Mouse (Mus musculus) midbrain, postnatal 0 days (tissue): ENCODE data around the gene Atp6v0a1. TPM values are rescaled to one million over a fixed set of nuclear protein-coding genes. Genes with fewer than 3 reads are reported as not detected.

Experiments used
- ATAC-seq: fragments of 200-750 bp; cut with Nextera tagmentation; 2 replicates; pipeline ENCODE4 v1.8.0; 2017; ENCODE audit warnings: moderate number of reproducible peaks, mild to moderate bottlenecking, moderate TSS enrichment, moderate library complexity; ENCODE audit not compliant: low FRiP score
- DNase-seq: peaks from one replicate; pipeline ENCODE4 v3.0.0-alpha.2; 2015; ENCODE audit warnings: low spot score
- H3K27ac ChIP-seq: fragments of 300-500 bp; sonication (generic); 2 replicates; pipeline ENCODE4 v1.5.1; 2014; ENCODE audit warnings: low read depth, mild to moderate bottlenecking, low read length, mixed read lengths
- H3K27me3 ChIP-seq: fragments of 300-500 bp; sonication (generic); 2 replicates; pipeline ENCODE4 v1.6.1; 2014; ENCODE audit warnings: low read length, control low read depth, mixed read lengths; ENCODE audit not compliant: insufficient read depth
- H3K36me3 ChIP-seq: fragments of 300-500 bp; sonication (generic); 2 replicates; pipeline ENCODE4 v1.6.1; 2014; ENCODE audit warnings: low read length, control low read depth, mixed read lengths; ENCODE audit not compliant: insufficient read depth
- H3K4me1 ChIP-seq: fragments of 300-500 bp; sonication (generic); 2 replicates; pipeline ENCODE4 v1.6.1; 2014; ENCODE audit warnings: mild to moderate bottlenecking, control low read depth, antibody characterized with exemption, low read length, mixed read lengths; ENCODE audit not compliant: insufficient read depth
- H3K4me2 ChIP-seq: fragments of 300-500 bp; sonication (generic); 2 replicates; pipeline ENCODE4 v1.6.1; 2014; ENCODE audit warnings: low read depth, mild to moderate bottlenecking, low read length, mixed read lengths; ENCODE audit not compliant: poor library complexity, severe bottlenecking
- H3K4me3 ChIP-seq: fragments of 300-500 bp; sonication (generic); 2 replicates; pipeline ENCODE4 v1.5.1; 2014; ENCODE audit warnings: low read depth, mild to moderate bottlenecking, low read length, moderate library complexity
- H3K9ac ChIP-seq: fragments of 300-500 bp; sonication (generic); replicated peaks from 2 replicates; pipeline ENCODE4 v1.6.1; 2014; ENCODE audit warnings: mild to moderate bottlenecking, low read length, moderate library complexity, mixed read lengths; ENCODE audit not compliant: poor library complexity, severe bottlenecking
- H3K9me3 ChIP-seq: fragments of 300-500 bp; sonication (generic); 2 replicates; pipeline ENCODE4 v1.6.1; 2016; ENCODE audit warnings: low read length, control low read depth
- CTCF ChIP-seq: IDR thresholded peaks from 2 replicates; pipeline ENCODE4 v1.5.1; 2016; ENCODE audit warnings: antibody characterized with exemption, mild to moderate bottlenecking
- WGBS: fragments of 180-500 bp; shearing (Covaris S2); extraction: QIAGEN DNeasy Blood & Tissue Kit; methylation state at CpG from one replicate; pipeline ENCODE4 v1.1.7; 2014; 5-methylcytosine and 5-hydroxymethylcytosine counted together
- polyA plus RNA-seq: library from polyadenylated mRNA; unstranded; fragments of >200 nt; fragmentation: Nextera tagmentation; extraction: Ambion mirVana; gene quantifications from 2 replicates; pipeline ENCODE4 v1.2.1, GENCODE M21; 2015
- total RNA-seq: library from RNA; depleted of rRNA; stranded (reverse); fragments of >200 nt; gene quantifications from 2 replicates; pipeline ENCODE4 v1.2.3, GENCODE M21; 2014

Gene Atp6v0a1
- total and polyA plus RNA-seq, 2 experiments from 2014 or later: 204 to 242 TPM

GRCm38 (mm10) chr11:101003025-101003685 lies 6.1 kb upstream of the Atp6v0a1 start:
- H3K27ac ChIP-seq: no peak overlapping the region
- H3K36me3 ChIP-seq: no peaks in the 10 kb centered on the region
- no peak for TF ChIP-seq CTCF
- H3K9me3 ChIP-seq: no peaks in the 10 kb centered on the region
- ATAC-seq (no peak), DNase-seq (no peak)
- no peak overlapping the region for H3K4me3 ChIP-seq
- H3K27me3 ChIP-seq: 0 out of 2 replicates have a peak, but pooled peaks cover 3% of the 10 kb centered on the region
- H3K4me2 ChIP-seq: no peak overlapping the region
- 44% methylated on average over 3 of the region's 3 CpGs for WGBS
- H3K4me1 ChIP-seq: no peaks in the 10 kb centered on the region
- no peak overlapping the region for H3K9ac ChIP-seq

- peak overlapping the region; percentile 55 for H3K9ac ChIP-seq
- H3K4me2 ChIP-seq: peak overlapping the region; percentile 56
- peaks cover 3% of the 10 kb centered on the region; the same call in 1 of the 2 replicates for H3K4me1 ChIP-seq
- DNase-seq: peak; percentile 48
- no peak for TF ChIP-seq CTCF
- no peaks in the 10 kb centered on the region for H3K9me3 ChIP-seq
- H3K27me3 ChIP-seq: no peaks in the 10 kb centered on the region
- H3K4me3 ChIP-seq: peak overlapping the region; percentile 52
- peaks cover 9% of the 10 kb centered on the region for H3K36me3 ChIP-seq
- peak overlapping the region; percentile 77 for H3K27ac ChIP-seq
- ATAC-seq: no peak
- 43% methylated on average over 14 of the region's 14 CpGs for WGBS
Observed at GRCm38 (mm10) chr11:101008206-101009045, 826 bp upstream of the Atp6v0a1 start.

- H3K27ac ChIP-seq: peak overlapping the region; percentile 77
- no peaks in the 10 kb centered on the region for H3K27me3 ChIP-seq
- peak; percentile 56 for TF ChIP-seq CTCF
- no peaks in the 10 kb centered on the region for H3K9me3 ChIP-seq
- DNase-seq (peak; percentile 58), ATAC-seq (peak; percentile 46; the same call in 1 of the 2 replicates)
- H3K4me3 ChIP-seq: peak overlapping the region; percentile 52
- H3K4me1 ChIP-seq: peaks cover 3% of the 10 kb centered on the region; the same call in 1 of the 2 replicates
- WGBS: 2% methylated on average over 29 of the region's 29 CpGs
- peaks cover 15% of the 10 kb centered on the region for H3K36me3 ChIP-seq
- peak overlapping the region; percentile 68 for H3K9ac ChIP-seq
- peak overlapping the region; percentile 56 for H3K4me2 ChIP-seq
Observed at GRCm38 (mm10) chr11:101009888-101010784, 884 bp downstream of the Atp6v0a1 start.

GRCm38 (mm10) chr11:101011641-101012040 lies 2.4 kb downstream of the Atp6v0a1 start:
- H3K27ac ChIP-seq: no peak overlapping the region
- peaks cover 3% of the 10 kb centered on the region; the same call in 1 of the 2 replicates for H3K4me1 ChIP-seq
- no peaks in the 10 kb centered on the region for H3K27me3 ChIP-seq
- no peak for DNase-seq
- peak overlapping the region; percentile 52 for H3K4me3 ChIP-seq
- no peak for ATAC-seq
- H3K36me3 ChIP-seq: peaks cover 18% of the 10 kb centered on the region
- 60% methylated on average over 6 of the region's 6 CpGs for WGBS
- H3K9ac ChIP-seq: peak overlapping the region; percentile 68; the same call in 1 of the 2 replicates
- H3K4me2 ChIP-seq: peak overlapping the region; percentile 56
- no peak for TF ChIP-seq CTCF
- H3K9me3 ChIP-seq: no peaks in the 10 kb centered on the region

- peaks cover 64% of the 10 kb centered on the region for H3K36me3 ChIP-seq
- no peak overlapping the region for H3K27ac ChIP-seq
- H3K9ac ChIP-seq: no peak overlapping the region
- no peak for TF ChIP-seq CTCF
- ATAC-seq: no peak
- H3K9me3 ChIP-seq: no peaks in the 10 kb centered on the region
- DNase-seq: peak; percentile 81
- H3K27me3 ChIP-seq: no peaks in the 10 kb centered on the region
- no peaks in the 10 kb centered on the region for H3K4me1 ChIP-seq
- 78% methylated on average over 12 of the region's 12 CpGs for WGBS
- H3K4me3 ChIP-seq: no peak overlapping the region
- no peak overlapping the region for H3K4me2 ChIP-seq
Observed at GRCm38 (mm10) chr11:101023371-101023770, 14.1 kb downstream of the Atp6v0a1 start.
